Mouse (Mus musculus): Measurements from ENCODE around the gene Rnf167.

DNA sequence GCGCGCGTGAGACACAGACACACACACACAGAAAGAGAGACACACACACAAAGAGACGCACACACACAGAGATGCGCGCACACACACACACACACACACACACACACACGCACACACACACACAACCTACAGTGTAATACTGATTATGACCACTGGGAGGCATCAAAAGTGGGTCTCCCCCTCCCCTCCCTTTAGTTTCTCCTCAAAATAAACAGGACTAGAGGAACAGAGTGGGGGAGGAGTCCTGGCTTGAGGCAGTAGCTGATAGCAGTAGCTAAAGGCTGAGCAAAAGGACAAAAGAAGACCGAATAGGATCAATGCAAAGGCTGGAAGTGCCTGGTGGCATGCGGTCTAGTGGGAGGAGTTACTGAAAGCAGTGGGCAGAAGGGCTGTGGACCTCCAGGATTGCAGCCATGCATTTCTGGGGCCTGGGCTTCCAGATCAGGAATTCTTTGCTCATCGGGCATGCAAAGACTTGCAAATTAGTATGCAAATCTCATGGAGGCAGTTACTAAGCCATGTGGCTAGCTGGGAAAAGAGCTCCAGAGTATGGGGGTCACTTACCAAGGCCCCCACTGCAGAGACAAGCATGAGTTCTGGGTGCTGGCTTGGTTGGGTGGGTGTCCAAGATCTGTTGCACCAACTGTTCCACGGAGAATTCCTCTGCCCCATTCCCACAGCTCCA is 35.0 kb downstream of the Rnf167 start:
- TF ChIP-seq CTCF (IDR thresholded peaks at IDR 0.05; ENCODE audit: control insufficient read depth, insufficient read depth, low read length) (no peak), POLR2A (IDR thresholded peaks at IDR 0.05; ENCODE audit: borderline replicate concordance, control insufficient read depth, low read depth, low read length) (no peak)

Measured in bone marrow, adult 2 months (tissue).